Mouse (Mus musculus) heart, embryonic 13.5 days (tissue): Measurements from ENCODE around the gene Cdc25b. TPM values are rescaled to one million over a fixed set of nuclear protein-coding genes. Genes with fewer than 3 reads are reported as not detected.
"Not testable (repeated sequence)": the region's sequence is repeated elsewhere in the genome, so short reads cannot be mapped to it uniquely, and the experiment has no call there.

ENCODE experiments used
- ATAC-seq: fragments of 200-750 bp; cut with Nextera tagmentation; 2 replicates; pipeline ENCODE4 v1.8.0; 2017; ENCODE audit warnings: moderate TSS enrichment; ENCODE audit not compliant: insufficient number of reproducible peaks, low FRiP score, low TSS enrichment; ENCODE audit errors: extremely low read depth
- H3K27ac ChIP-seq: fragments of 300-500 bp; sonication (generic); replicated peaks from 2 replicates; pipeline ENCODE4 v1.5.1; 2015; ENCODE audit warnings: moderate library complexity, mild to moderate bottlenecking, inconsistent platforms
- H3K27me3 ChIP-seq: fragments of 300-500 bp; sonication (generic); replicated peaks from 2 replicates; pipeline ENCODE4 v1.6.1; 2015; ENCODE audit warnings: mild to moderate bottlenecking, inconsistent platforms
- H3K36me3 ChIP-seq: fragments of 300-500 bp; sonication (generic); 2 replicates; pipeline ENCODE4 v1.6.1; 2015; ENCODE audit warnings: mild to moderate bottlenecking, inconsistent platforms
- H3K4me1 ChIP-seq: fragments of 300-500 bp; sonication (generic); 2 replicates; pipeline ENCODE4 v1.6.1; 2015; ENCODE audit warnings: inconsistent platforms
- H3K4me2 ChIP-seq: fragments of 300-500 bp; sonication (generic); 2 replicates; pipeline ENCODE4 v1.6.1; 2015; ENCODE audit warnings: inconsistent platforms, mild to moderate bottlenecking, moderate library complexity
- H3K4me3 ChIP-seq: fragments of 300-500 bp; sonication (generic); 2 replicates; pipeline ENCODE4 v1.5.1; 2015; ENCODE audit warnings: moderate library complexity, mild to moderate bottlenecking, inconsistent platforms
- H3K9ac ChIP-seq: fragments of 300-500 bp; sonication (generic); 2 replicates; pipeline ENCODE4 v1.6.1; 2015; ENCODE audit warnings: inconsistent platforms, mild to moderate bottlenecking, moderate library complexity
- H3K9me3 ChIP-seq: fragments of 300-500 bp; sonication (generic); 2 replicates; pipeline ENCODE4 v1.6.1; 2016; ENCODE audit warnings: inconsistent platforms
- WGBS: fragments of 180-500 bp; shearing (Covaris S2); methylation state at CpG from one replicate; pipeline ENCODE4 v1.1.7; 2015; ENCODE audit warnings: mixed read lengths; 5-methylcytosine and 5-hydroxymethylcytosine counted together
- polyA plus RNA-seq: library from polyadenylated mRNA; unstranded; fragments of >200 nt; fragmentation: Nextera tagmentation; extraction: Ambion mirVana; gene quantifications from 2 replicates; pipeline ENCODE4 v1.2.1, GENCODE M21; 2015

The Cdc25b gene
- polyA plus RNA-seq, 1 experiment from 2014 or later, result 36.6 TPM

DNA sequence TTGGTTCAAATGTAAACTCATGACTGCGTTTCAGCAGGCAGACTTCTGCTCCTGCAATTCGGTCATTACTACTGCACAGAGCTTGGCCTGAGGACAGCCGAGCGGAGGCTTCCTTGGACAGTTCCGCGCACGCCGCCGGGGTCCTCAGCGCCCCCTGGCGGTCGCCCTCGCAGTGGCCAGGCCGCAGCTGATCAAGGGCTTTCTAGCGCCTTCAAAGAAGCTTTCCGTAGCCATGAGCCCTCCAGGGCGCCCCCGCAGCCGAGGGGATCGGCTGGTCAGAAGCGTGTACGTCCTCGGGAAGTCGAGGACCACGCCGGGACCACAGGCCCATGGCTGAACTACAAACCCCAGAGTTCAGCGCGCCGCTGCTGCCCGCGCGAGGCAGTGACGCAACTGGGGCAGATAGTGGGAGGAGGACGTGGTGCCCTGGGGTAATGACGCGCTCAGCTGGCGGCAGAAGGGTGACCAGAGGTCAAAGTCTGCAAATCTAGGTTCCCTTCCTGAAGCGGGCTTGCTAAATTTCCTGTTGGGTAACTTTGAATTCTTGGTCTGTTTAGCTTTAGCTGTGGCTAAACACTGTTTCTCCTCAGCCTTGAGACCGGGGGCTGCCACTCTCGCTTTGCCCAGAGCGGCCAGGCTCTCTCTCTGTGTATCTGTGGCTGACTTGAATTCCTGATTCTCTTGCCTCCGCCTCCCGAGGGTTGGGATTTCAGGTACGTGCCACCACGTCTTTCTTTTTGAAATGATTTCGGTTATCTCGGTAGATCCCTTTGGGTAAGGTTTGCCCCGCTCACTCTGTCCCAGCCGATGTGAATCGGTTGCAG lies 23.4 kb downstream of the Cdc25b start:
- whole genome bisulfite sequencing, result 1% methylated on average over 50 of the region's 50 CpGs
- no peaks in the 10 kb centered on the region for H3K27me3 ChIP-seq
- peak overlapping the region; percentile 89 for H3K9ac ChIP-seq
- peak overlapping the region; percentile 93 for H3K27ac ChIP-seq
- H3K4me1 ChIP-seq, result peaks cover 43% of the 10 kb centered on the region
- H3K4me2 ChIP-seq, result peak overlapping the region; percentile 82
- no peaks in the 10 kb centered on the region for H3K9me3 ChIP-seq
- peaks cover 26% of the 10 kb centered on the region for H3K36me3 ChIP-seq
- peak overlapping the region; percentile 76 for H3K4me3 ChIP-seq
- ATAC-seq, result peak; percentile 95

GRCm38 (mm10) chr2:131211026-131211615 lies 24.4 kb downstream of the Cdc25b start:
- H3K36me3 ChIP-seq, result peaks cover 29% of the 10 kb centered on the region
- ATAC-seq, result no peak
- peak overlapping the region; percentile 82 for H3K4me2 ChIP-seq
- H3K4me1 ChIP-seq, result peaks cover 43% of the 10 kb centered on the region
- H3K27ac ChIP-seq, result peak overlapping the region; percentile 93
- peak overlapping the region; percentile 76 for H3K4me3 ChIP-seq
- H3K9me3 ChIP-seq, result no peaks in the 10 kb centered on the region
- H3K9ac ChIP-seq, result peak overlapping the region; percentile 89
- WGBS, result 46% methylated on average over 9 of the region's 9 CpGs
- H3K27me3 ChIP-seq, result no peaks in the 10 kb centered on the region

DNA sequence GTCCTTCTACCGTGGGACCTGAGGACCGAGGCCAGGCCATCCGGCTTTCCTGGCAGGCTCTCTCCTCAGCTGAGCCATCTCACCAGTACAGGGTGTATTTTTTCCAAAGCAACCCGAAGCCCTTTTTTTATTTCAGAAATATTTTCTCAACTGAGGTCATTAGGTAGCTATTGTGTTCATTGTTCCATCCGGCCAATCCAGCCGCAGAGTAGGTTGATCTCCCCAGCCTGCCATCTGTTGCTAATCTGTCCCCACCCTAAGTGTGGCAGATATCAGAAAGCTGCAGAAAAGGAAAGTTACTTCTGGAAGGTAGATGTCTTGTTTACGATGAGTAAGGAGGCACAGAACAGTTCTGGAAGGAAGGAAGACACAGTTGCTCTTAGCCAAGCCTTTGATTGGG lies 27.0 kb downstream of the Cdc25b start:
- H3K9me3 ChIP-seq, result no peaks in the 10 kb centered on the region

DNA sequence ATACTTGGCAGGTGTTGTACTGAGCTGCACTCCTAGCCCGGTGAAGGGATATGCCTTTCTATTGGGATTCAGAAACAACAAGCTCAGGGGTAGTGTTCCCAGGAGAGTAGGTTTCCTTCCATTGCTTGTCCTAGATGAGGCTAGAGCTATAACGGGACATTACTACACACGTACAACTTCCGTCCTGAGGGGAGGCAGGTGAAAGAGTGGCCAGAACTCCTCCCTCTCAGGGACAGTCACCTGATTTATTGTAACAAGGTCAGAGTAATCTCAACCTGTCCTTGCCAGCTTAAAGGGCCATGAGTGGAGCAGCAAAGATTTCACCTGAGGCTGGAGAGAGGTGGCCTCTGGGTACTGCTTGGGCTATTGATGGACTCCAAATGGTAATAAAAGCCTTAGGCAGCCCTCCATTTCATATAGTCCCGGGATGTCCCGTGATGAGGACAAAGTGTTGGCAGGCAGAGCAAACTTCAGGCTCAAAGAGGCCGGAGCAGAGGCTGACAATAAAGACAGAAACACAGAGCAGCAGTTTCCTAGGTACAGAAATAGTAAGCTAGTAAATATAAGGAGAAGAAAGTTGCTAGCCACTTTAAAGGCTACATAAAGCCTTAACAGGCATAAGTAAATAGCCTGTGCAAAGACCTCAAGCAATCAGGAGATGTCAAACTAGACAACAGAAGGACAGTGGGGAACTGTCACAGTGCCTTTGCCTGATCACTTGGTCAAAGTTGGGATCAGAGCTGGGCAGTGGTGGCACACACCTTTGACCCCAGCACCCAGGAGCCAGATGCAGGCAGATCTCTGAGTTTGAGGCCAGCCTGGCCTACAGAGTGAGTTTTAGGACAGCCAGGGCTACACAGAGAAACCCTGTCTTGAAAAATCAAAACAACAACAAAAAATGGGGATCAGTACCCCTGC lies 29.5 kb downstream of the Cdc25b start:
- Histone ChIP-seq H3K27ac (peak overlapping the region; percentile 24; the same call in 1 of the 2 replicates), H3K4me2 (no peak overlapping the region), H3K9me3 (no peaks in the 10 kb centered on the region), H3K36me3 (peaks cover 29% of the 10 kb centered on the region), H3K27me3 (no peaks in the 10 kb centered on the region), H3K9ac (no peak overlapping the region), H3K4me1 (peaks cover 31% of the 10 kb centered on the region), H3K4me3 (no peak overlapping the region)
- no peak for ATAC-seq
- WGBS, result 67% methylated on average over 7 of the region's 7 CpGs

More for the DNA sequence above, 27.0 kb downstream of the Cdc25b start:
- Histone ChIP-seq H3K4me1 (peaks cover 44% of the 10 kb centered on the region), H3K27me3 (no peaks in the 10 kb centered on the region), H3K36me3 (peaks cover 29% of the 10 kb centered on the region), H3K4me2 (peak overlapping the region; percentile 6; the same call in 1 of the 2 replicates), H3K9ac (0 out of 2 replicates have a peak overlapping the region, but pooled peaks have one; percentile 17), H3K4me3 (no peak overlapping the region), H3K27ac (peak overlapping the region; percentile 45)
- ATAC-seq, result no peak
- WGBS, result 74% methylated on average over 7 of the region's 7 CpGs

- no peaks in the 10 kb centered on the region for H3K9me3 ChIP-seq
- no peak overlapping the region for H3K27ac ChIP-seq
- H3K4me2 ChIP-seq, result no peak overlapping the region
- no peak overlapping the region for H3K9ac ChIP-seq
- ATAC-seq, result no peak
- peaks cover 3% of the 10 kb centered on the region; the same call in 1 of the 2 replicates for H3K36me3 ChIP-seq
- peaks cover 27% of the 10 kb centered on the region for H3K4me1 ChIP-seq
- 57% methylated on average over 4 of the region's 4 CpGs for WGBS
- no peaks in the 10 kb centered on the region for H3K27me3 ChIP-seq
- no peak overlapping the region for H3K4me3 ChIP-seq
These were observed 33.3 kb downstream of the Cdc25b start for GRCm38 (mm10) chr2:131220030-131220429.

- H3K4me1 ChIP-seq, result peaks cover 18% of the 10 kb centered on the region
- no peak overlapping the region for H3K4me2 ChIP-seq
- no peak for ATAC-seq
- no peaks in the 10 kb centered on the region for H3K36me3 ChIP-seq
- 52% methylated on average over 3 of the region's 3 CpGs for WGBS
- H3K4me3 ChIP-seq, result no peak overlapping the region
- no peaks in the 10 kb centered on the region for H3K27me3 ChIP-seq
- H3K9me3 ChIP-seq, result no peaks in the 10 kb centered on the region
- H3K9ac ChIP-seq, result no peak overlapping the region
- no peak overlapping the region for H3K27ac ChIP-seq
These were observed 35.2 kb downstream of the Cdc25b start for GRCm38 (mm10) chr2:131221853-131222515.

- Histone ChIP-seq H3K9me3 (no peaks in the 10 kb centered on the region), H3K4me3 (no peak overlapping the region), H3K36me3 (no peaks in the 10 kb centered on the region), H3K4me2 (no peak overlapping the region), H3K9ac (no peak overlapping the region), H3K27ac (no peak overlapping the region), H3K27me3 (no peaks in the 10 kb centered on the region), H3K4me1 (peaks cover 18% of the 10 kb centered on the region)
- WGBS, result 18% methylated on average over 5 of the region's 5 CpGs
- ATAC-seq, result no peak
These were observed 35.8 kb downstream of the Cdc25b start for GRCm38 (mm10) chr2:131222562-131222961.

- no peaks in the 10 kb centered on the region for H3K36me3 ChIP-seq
- peaks cover 18% of the 10 kb centered on the region for H3K4me1 ChIP-seq
- no peaks in the 10 kb centered on the region for H3K9me3 ChIP-seq
- ATAC-seq, result no peak
- H3K4me3 ChIP-seq, result no peak overlapping the region
- no peak overlapping the region for H3K9ac ChIP-seq
- no peaks in the 10 kb centered on the region for H3K27me3 ChIP-seq
- no peak overlapping the region for H3K27ac ChIP-seq
- 67% methylated on average over 1 of the region's 1 CpGs for WGBS
- no peak overlapping the region for H3K4me2 ChIP-seq
These were observed 36.8 kb downstream of the Cdc25b start for GRCm38 (mm10) chr2:131223569-131223968.

GRCm38 (mm10) chr2:131225178-131225577 lies 38.4 kb downstream of the Cdc25b start:
- H3K27ac ChIP-seq, result no peak overlapping the region
- H3K36me3 ChIP-seq, result no peaks in the 10 kb centered on the region
- peaks cover 18% of the 10 kb centered on the region for H3K4me1 ChIP-seq
- no peak for ATAC-seq
- H3K4me3 ChIP-seq, result no peak overlapping the region
- WGBS, result 89% methylated on average over 6 of the region's 6 CpGs
- H3K9me3 ChIP-seq, result no peaks in the 10 kb centered on the region
- H3K9ac ChIP-seq, result no peak overlapping the region
- no peak overlapping the region for H3K4me2 ChIP-seq
- no peaks in the 10 kb centered on the region for H3K27me3 ChIP-seq

DNA sequence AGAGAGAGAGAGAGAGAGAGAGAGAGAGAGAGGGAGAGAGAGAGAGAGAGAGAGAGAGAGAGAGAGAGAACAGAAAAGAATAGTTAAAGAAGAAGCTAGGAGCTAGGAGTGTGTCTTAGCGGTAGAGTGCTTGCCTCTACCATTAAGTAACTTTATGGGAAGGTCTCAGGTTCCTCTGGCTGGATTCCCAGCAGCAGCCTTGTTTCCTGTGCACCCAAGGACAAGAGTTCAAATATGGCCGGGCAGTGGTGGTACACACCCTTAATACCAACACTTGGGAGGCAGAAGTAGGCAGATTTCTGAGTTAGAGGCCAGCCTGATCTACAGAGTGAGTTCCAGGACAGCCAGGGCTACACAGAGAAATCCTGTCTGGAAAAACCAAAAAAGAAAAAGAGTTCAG lies 39.9 kb downstream of the Cdc25b start:
- H3K4me2 ChIP-seq, H3K9me3 ChIP-seq, H3K27me3 ChIP-seq, H3K4me3 ChIP-seq, H3K36me3 ChIP-seq, ATAC-seq, H3K27ac ChIP-seq, H3K9ac ChIP-seq: not testable (repeated sequence)
- H3K4me1 ChIP-seq, result peaks cover 16% of the 10 kb centered on the region
- 70% methylated on average over 2 of the region's 2 CpGs for WGBS
